Mouse (Mus musculus) lung, adult 2 months (tissue): ENCODE results near the gene Iglon5.

Source experiments
- CTCF ChIP-seq: fragments of 200-500 bp; IDR thresholded peaks from 2 replicates; pipeline ENCODE4 v1.5.1; 2011; ENCODE audit warnings: mild to moderate bottlenecking, low read length, control low read depth; ENCODE audit not compliant: insufficient read depth
- POLR2A ChIP-seq: fragments of 200-500 bp; IDR thresholded peaks from 2 replicates; pipeline ENCODE4 v1.6.1; 2011; ENCODE audit warnings: low read depth, mild to moderate bottlenecking, control low read depth, low read length, borderline replicate concordance; ENCODE audit errors: extremely low read depth

- TF ChIP-seq CTCF, result no peak
- no peak for TF ChIP-seq POLR2A
Measured at GRCm38 (mm10) chr7:43463976-43464375, 25.9 kb downstream of the Iglon5 start.
